Mouse (Mus musculus): ENCODE data around the gene Plp1.

- TF ChIP-seq CTCF (IDR thresholded peaks at IDR 0.05; ENCODE audit: insufficient read depth, low read depth, low read length) (no peak), POLR2A (IDR thresholded peaks at IDR 0.05; ENCODE audit: insufficient read depth, low read depth, low read length) (no peak)
Measured at GRCm38 (mm10) chrX:136779262-136779661, 43.2 kb upstream of the Plp1 start.
